Mouse (Mus musculus) cerebellum, adult 2 months (tissue): ENCODE measurements around the gene Nfe2l2.

ENCODE experiments used
- CTCF ChIP-seq: fragments of 200-500 bp; IDR thresholded peaks from 2 replicates; pipeline ENCODE4 v1.5.1; 2011; ENCODE audit warnings: low read depth, mild to moderate bottlenecking, control low read depth, low read length, moderate library complexity, borderline replicate concordance; ENCODE audit not compliant: insufficient read depth
- POLR2A ChIP-seq: fragments of 200-500 bp; IDR thresholded peaks from 2 replicates; pipeline ENCODE4 v1.6.1; 2011; ENCODE audit warnings: low read length, control low read depth, borderline replicate concordance; ENCODE audit not compliant: insufficient read depth

- TF ChIP-seq CTCF, result no peak
- no peak for TF ChIP-seq POLR2A
Observed at GRCm38 (mm10) chr2:75704234-75705161, at the start of gene Nfe2l2.
